Mouse (Mus musculus) liver, embryonic 16.5 days (tissue): ENCODE results near the gene Ppp1r13l. TPM values are rescaled to one million over a fixed set of nuclear protein-coding genes. Genes with fewer than 3 reads are reported as not detected.

Experiments
- ATAC-seq: fragments of 200-750 bp; cut with Nextera tagmentation; 2 replicates; pipeline ENCODE4 v1.8.0; 2017; ENCODE audit warnings: low read depth, mild to moderate bottlenecking, moderate number of reproducible peaks, moderate library complexity
- H3K27ac ChIP-seq: fragments of 300-500 bp; sonication (generic); 2 replicates; pipeline ENCODE4 v1.5.1; 2014; ENCODE audit warnings: mild to moderate bottlenecking, low read length
- H3K27me3 ChIP-seq: fragments of 300-500 bp; sonication (generic); 2 replicates; pipeline ENCODE4 v1.6.1; 2014; ENCODE audit warnings: low read depth, low read length, mixed read lengths; ENCODE audit not compliant: control insufficient read depth, insufficient read depth
- H3K36me3 ChIP-seq: fragments of 300-500 bp; sonication (generic); 2 replicates; pipeline ENCODE4 v1.6.1; 2014; ENCODE audit warnings: mild to moderate bottlenecking; ENCODE audit not compliant: control insufficient read depth, insufficient read depth
- H3K4me1 ChIP-seq: fragments of 300-500 bp; sonication (generic); 2 replicates; pipeline ENCODE4 v1.6.1; 2014; ENCODE audit warnings: low read depth, low read length, mixed read lengths; ENCODE audit not compliant: control insufficient read depth
- H3K4me2 ChIP-seq: fragments of 300-500 bp; sonication (generic); 2 replicates; pipeline ENCODE4 v1.6.1; 2014; ENCODE audit warnings: low read depth, low read length, mixed read lengths
- H3K4me3 ChIP-seq: fragments of 300-500 bp; sonication (generic); 2 replicates; pipeline ENCODE4 v1.5.1; 2014; ENCODE audit warnings: low read depth, mild to moderate bottlenecking, low read length
- H3K9ac ChIP-seq: fragments of 300-500 bp; sonication (generic); 2 replicates; pipeline ENCODE4 v1.6.1; 2014; ENCODE audit warnings: low read depth, low read length
- H3K9me3 ChIP-seq: fragments of 300-500 bp; sonication (generic); replicated peaks from 2 replicates; pipeline ENCODE4 v1.6.1; 2016; ENCODE audit warnings: low read length; ENCODE audit not compliant: control insufficient read depth
- WGBS: fragments of 180-500 bp; shearing (Covaris S2); extraction: QIAGEN DNeasy Blood & Tissue Kit; methylation state at CpG from one replicate; pipeline ENCODE4 v1.1.7; 2014; ENCODE audit not compliant: insufficient replicate concordance; 5-methylcytosine and 5-hydroxymethylcytosine counted together
- polyA plus RNA-seq: library from polyadenylated mRNA; unstranded; fragments of >200 nt; fragmentation: Nextera tagmentation; extraction: Ambion mirVana; gene quantifications from 2 replicates; pipeline ENCODE4 v1.2.1, GENCODE M21; 2015

The Ppp1r13l gene
- polyA plus RNA-seq, 1 experiment from 2014 or later, result 0.85 TPM

DNA sequence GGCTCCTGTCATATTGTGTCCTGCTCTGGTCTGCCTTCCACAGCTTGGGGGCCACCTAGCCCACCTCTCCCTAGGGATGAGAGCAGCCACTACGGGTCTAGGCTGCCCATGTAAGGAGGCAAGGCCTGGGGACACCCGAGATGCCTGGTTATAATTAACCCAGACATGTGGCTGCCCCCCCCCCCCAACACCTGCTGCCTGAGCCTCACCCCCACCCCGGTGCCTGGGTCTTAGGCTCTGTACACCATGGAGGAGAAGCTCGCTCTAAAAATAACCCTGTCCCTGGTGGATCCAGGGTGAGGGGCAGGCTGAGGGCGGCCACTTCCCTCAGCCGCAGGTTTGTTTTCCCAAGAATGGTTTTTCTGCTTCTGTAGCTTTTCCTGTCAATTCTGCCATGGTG, 50.2 kb downstream of the Ppp1r13l start:
- Histone ChIP-seq H3K9me3 (no peaks in the 10 kb centered on the region), H3K4me1 (no peaks in the 10 kb centered on the region), H3K36me3 (no peaks in the 10 kb centered on the region), H3K27me3 (peaks cover 2% of the 10 kb centered on the region), H3K27ac (no peak overlapping the region), H3K4me3 (no peak overlapping the region), H3K9ac (no peak overlapping the region), H3K4me2 (no peak overlapping the region)
- WGBS, result 41% methylated on average over 6 of the region's 6 CpGs
- no peak for ATAC-seq

GRCm38 (mm10) chr7:19410766-19411344, 51.3 kb downstream of the Ppp1r13l start:
- no peak for ATAC-seq
- WGBS, result 70% methylated on average over 11 of the region's 11 CpGs
- no peak overlapping the region for H3K4me2 ChIP-seq

DNA sequence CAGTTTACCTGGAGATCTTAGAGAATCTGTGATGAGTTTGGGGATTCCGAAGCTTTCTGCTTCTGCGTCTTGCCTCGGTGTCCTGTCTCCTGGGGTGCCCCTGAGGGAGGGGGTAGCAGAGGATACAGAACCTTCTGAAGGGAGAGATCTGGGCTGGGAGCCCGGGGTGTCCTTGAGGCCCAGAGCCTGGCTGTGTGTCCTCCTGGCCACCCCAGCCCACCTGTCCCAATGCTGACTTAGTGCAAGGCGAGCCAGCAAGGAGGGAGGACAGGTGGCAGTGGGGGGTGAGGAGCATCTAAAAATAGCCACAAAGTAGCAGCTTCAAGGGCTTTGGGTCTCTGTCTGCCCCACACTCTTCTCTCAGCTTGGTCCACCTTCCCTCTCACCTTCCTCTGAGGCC, 52.2 kb downstream of the Ppp1r13l start:
- Histone ChIP-seq H3K4me2 (no peak overlapping the region), H3K27ac (no peak overlapping the region), H3K9ac (no peak overlapping the region), H3K36me3 (no peaks in the 10 kb centered on the region), H3K4me1 (no peaks in the 10 kb centered on the region), H3K9me3 (no peaks in the 10 kb centered on the region), H3K27me3 (peaks cover 3% of the 10 kb centered on the region), H3K4me3 (no peak overlapping the region)
- WGBS, result 59% methylated on average over 5 of the region's 5 CpGs
- no peak for ATAC-seq

More at GRCm38 (mm10) chr7:19410766-19411344, 51.3 kb downstream of the Ppp1r13l start:
- Histone ChIP-seq H3K27ac (no peak overlapping the region), H3K27me3 (peaks cover 3% of the 10 kb centered on the region), H3K9ac (no peak overlapping the region), H3K36me3 (no peaks in the 10 kb centered on the region), H3K4me3 (no peak overlapping the region), H3K9me3 (no peaks in the 10 kb centered on the region), H3K4me1 (no peaks in the 10 kb centered on the region)

DNA sequence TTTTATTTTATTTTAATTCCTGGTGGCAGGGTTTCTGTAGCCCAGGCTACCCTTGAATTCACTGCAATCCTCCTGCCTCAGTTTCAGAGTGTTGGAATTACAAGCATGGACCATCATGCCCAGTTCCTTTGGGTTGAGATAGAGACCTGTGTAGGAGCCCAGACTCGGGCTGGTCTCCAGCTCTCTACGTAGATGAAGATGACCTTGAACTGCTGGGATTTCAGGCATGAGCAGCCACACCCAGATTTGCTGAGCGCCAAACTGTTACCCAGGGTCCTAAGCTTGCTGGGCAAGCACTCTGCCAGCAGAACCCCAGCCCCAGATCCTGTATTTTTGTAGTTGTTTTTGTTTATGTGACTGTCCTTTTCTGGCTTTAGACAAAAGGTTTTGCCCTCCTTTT, 54.0 kb downstream of the Ppp1r13l start:
- WGBS, result 64% methylated on average over 3 of the region's 3 CpGs
- Histone ChIP-seq H3K27ac (no peak overlapping the region), H3K27me3 (peaks cover 3% of the 10 kb centered on the region)

GRCm38 (mm10) chr7:19416590-19416989, 57.0 kb downstream of the Ppp1r13l start:
- Histone ChIP-seq H3K9ac (no peak overlapping the region), H3K4me2 (no peak overlapping the region), H3K4me3 (no peak overlapping the region), H3K27me3 (peaks cover 29% of the 10 kb centered on the region), H3K27ac (no peak overlapping the region), H3K36me3 (no peaks in the 10 kb centered on the region), H3K4me1 (peaks cover 12% of the 10 kb centered on the region), H3K9me3 (no peaks in the 10 kb centered on the region)
- ATAC-seq, result no peak
- WGBS, result 46% methylated on average over 15 of the region's 15 CpGs

More for the DNA sequence above, 54.0 kb downstream of the Ppp1r13l start:
- ATAC-seq, result no peak
- no peak overlapping the region for H3K4me3 ChIP-seq
- no peaks in the 10 kb centered on the region for H3K36me3 ChIP-seq
- H3K9me3 ChIP-seq, result no peaks in the 10 kb centered on the region
- no peak overlapping the region for H3K4me2 ChIP-seq
- H3K9ac ChIP-seq, result no peak overlapping the region
- no peaks in the 10 kb centered on the region for H3K4me1 ChIP-seq

DNA sequence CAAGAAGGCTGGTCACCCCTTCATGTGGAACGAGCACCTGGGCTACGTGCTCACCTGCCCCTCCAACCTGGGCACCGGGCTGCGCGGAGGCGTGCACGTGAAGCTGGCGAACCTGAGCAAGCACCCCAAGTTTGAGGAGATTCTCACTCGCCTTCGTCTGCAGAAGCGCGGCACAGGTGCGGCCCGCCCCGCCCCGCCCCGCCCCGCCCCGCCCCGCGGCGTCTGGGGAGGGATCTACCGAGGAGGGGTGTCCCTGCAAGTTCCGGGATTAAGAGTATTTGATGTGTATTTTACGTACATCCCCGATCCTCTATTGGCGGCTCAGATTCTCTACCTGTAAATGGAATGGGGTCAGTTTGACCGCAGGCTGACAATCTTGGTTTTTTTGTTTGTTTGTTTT, 60.6 kb downstream of the Ppp1r13l start:
- Histone ChIP-seq H3K36me3 (no peaks in the 10 kb centered on the region), H3K27ac (no peak overlapping the region), H3K4me3 (0 out of 2 replicates have a peak overlapping the region, but pooled peaks have one; percentile 3), H3K4me1 (peaks cover 12% of the 10 kb centered on the region), H3K9me3 (no peaks in the 10 kb centered on the region), H3K9ac (no peak overlapping the region), H3K4me2 (peak overlapping the region; percentile 8; the same call in 1 of the 2 replicates), H3K27me3 (peaks cover 37% of the 10 kb centered on the region)
- WGBS, result 5% methylated on average over 28 of the region's 28 CpGs
- ATAC-seq, result no peak

DNA sequence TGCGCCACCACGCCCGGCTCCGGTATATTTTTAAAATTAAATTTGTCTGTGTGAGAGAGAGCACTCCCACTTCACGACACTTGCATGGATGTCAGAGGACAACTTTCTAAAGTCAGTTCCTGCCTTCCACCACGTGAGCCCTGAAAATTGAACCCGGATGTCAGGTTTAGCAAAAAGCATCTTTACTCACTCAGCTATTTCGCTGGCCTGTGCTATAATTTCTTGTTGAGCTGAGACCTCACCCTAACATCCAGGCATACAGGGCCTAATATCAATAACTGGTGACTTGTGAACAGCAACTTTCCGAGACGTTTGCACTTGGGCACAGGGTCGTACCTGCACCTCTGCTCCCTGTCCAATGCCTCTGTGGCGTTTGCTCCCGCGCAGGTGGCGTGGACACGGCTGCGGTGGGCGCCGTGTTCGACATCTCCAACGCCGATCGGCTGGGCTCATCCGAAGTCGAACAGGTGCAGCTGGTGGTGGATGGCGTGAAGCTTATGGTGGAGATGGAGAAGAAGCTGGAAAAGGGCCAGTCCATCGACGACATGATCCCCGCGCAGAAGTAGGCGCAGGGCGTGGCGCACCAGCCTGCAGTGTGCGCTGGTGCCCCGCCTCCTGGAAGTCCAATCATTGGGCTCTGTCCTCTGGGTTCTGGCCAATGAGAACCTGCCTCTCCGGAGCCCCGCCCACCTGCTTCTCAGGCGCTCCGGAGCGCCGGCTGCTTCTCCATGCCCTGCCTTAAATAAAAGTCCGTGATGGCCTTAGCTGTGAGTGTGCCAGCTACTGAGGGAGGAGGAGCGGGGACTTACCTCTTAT, 61.5 kb downstream of the Ppp1r13l start:
- peaks cover 12% of the 10 kb centered on the region for H3K4me1 ChIP-seq
- WGBS, result 10% methylated on average over 43 of the region's 43 CpGs
- H3K27me3 ChIP-seq, result peaks cover 37% of the 10 kb centered on the region
- no peaks in the 10 kb centered on the region for H3K36me3 ChIP-seq
- peak overlapping the region; percentile 36; the same call in 1 of the 2 replicates for H3K4me3 ChIP-seq
- H3K27ac ChIP-seq, result no peak overlapping the region
- peak; percentile 96 for ATAC-seq
- H3K4me2 ChIP-seq, result peak overlapping the region; percentile 63
- H3K9ac ChIP-seq, result no peak overlapping the region
- H3K9me3 ChIP-seq, result no peaks in the 10 kb centered on the region

- Histone ChIP-seq H3K9me3 (no peaks in the 10 kb centered on the region), H3K27ac (no peak overlapping the region), H3K4me2 (no peak overlapping the region), H3K36me3 (no peaks in the 10 kb centered on the region), H3K4me1 (peaks cover 12% of the 10 kb centered on the region), H3K27me3 (peaks cover 37% of the 10 kb centered on the region), H3K9ac (no peak overlapping the region), H3K4me3 (no peak overlapping the region)
- WGBS, result 62% methylated on average over 3 of the region's 3 CpGs
- no peak for ATAC-seq
These were observed 63.5 kb downstream of the Ppp1r13l start for GRCm38 (mm10) chr7:19423083-19423482.

DNA sequence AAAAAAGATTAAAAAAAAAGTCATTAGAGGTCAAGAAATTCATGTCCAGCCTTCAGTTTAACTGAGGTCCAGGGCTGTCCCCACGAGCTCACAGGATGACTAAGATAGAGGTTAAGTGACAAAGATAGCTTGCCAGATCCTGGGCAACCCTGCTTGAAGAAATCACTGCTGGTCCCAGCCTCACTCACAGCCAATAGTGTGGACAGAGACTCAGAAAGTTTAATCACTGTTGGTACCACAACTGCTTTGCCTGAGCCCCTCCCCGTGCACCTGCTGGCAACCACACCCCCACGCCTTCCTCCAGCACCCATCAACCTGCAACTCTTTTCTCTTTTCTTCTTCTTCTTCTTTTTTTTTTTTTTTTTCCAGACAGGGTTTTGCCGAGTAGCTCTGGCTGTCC, 64.5 kb downstream of the Ppp1r13l start:
- H3K27me3 ChIP-seq, result peaks cover 34% of the 10 kb centered on the region
- no peak overlapping the region for H3K4me2 ChIP-seq
- no peaks in the 10 kb centered on the region for H3K9me3 ChIP-seq
- no peak overlapping the region for H3K9ac ChIP-seq
- no peaks in the 10 kb centered on the region for H3K36me3 ChIP-seq
- H3K27ac ChIP-seq, result no peak overlapping the region
- WGBS, result 43% methylated on average over 4 of the region's 4 CpGs
- ATAC-seq, result no peak
- H3K4me3 ChIP-seq, result no peak overlapping the region
- peaks cover 12% of the 10 kb centered on the region for H3K4me1 ChIP-seq
